ENCODE assay signal across 9 mouse cellular contexts in genomic region chr9:45268597-45269325, GRCm38 (mm10). TPM values are rescaled to one million over a fixed set of nuclear protein-coding genes. Genes with fewer than 3 reads are reported as not detected.
DNase-seq lines count a peak whose midpoint lies in the region; ATAC-seq and TF ChIP-seq lines count a peak whose summit lies in the region.
"Had no signal": no experiment of that assay in that cellular context is flagged by ENCODE, and none has a peak within 500 bp of the region (broad histone marks: within the 10 kb centered on the region; RNA-seq: fewer than 3 reads in every experiment).

Gene Il10ra, minus strand, starts transcription at chr9:45269149.

- no peak for ATAC-seq in embryonic facial prominence, embryonic 13.5 days (ENCODE audit: insufficient number of reproducible peaks, insufficient read depth, low FRiP score, low TSS enrichment, low read depth)
- ATAC-seq in kidney, postnatal 0 days (replicated peaks; ENCODE audit: low FRiP score, low read depth) = no peak
- no peak for ATAC-seq in neural tube, embryonic 12.5 days (ENCODE audit: low FRiP score, low read depth)
- ATAC-seq: Patski had no signal

- DNase-seq in CD4-positive helper T cell, adult 2 months (ENCODE audit: low read depth, low spot score) = peak; percentile 84
- DNase-seq in adrenal gland, postnatal 25 days = peak; percentile 65
- peak; percentile 41 to 46 for DNase-seq in heart, postnatal 10 days
- DNase-seq in kidney, postnatal 0 days (ENCODE audit: low spot score) = peak; percentile 65
- DNase-seq in lung, adult 2 months = peak; percentile 33
- peak; percentile 59 for DNase-seq in testis, postnatal 14 days (ENCODE audit: low spot score)

- 5% methylated on average over 36 of the region's 36 CpGs for WGBS in embryonic facial prominence, embryonic 13.5 days
- WGBS in kidney, postnatal 0 days = 5% methylated on average over 36 of the region's 36 CpGs
- 6% methylated on average over 36 of the region's 36 CpGs for WGBS in lung, adult 2 months
- WGBS in neural tube, embryonic 12.5 days = 7% methylated on average over 36 of the region's 36 CpGs

- peak within 1 kb of the TSS; percentile 79 for H3K4me2 ChIP-seq in embryonic facial prominence, embryonic 13.5 days
- H3K4me2 ChIP-seq in kidney, postnatal 0 days (ENCODE audit: low read length) = peak within 1 kb of the TSS; percentile 60
- peak within 1 kb of the TSS; percentile 69 for H3K4me2 ChIP-seq in neural tube, embryonic 12.5 days (replicated peaks)

- H3K4me1 ChIP-seq in embryonic facial prominence, embryonic 13.5 days = peaks cover 4% of the 10 kb centered on the region; the same call in 1 of the 2 replicates
- H3K4me1 ChIP-seq in kidney, postnatal 0 days (replicated peaks; ENCODE audit: insufficient read depth, low read length) = 0 out of 2 replicates have a peak, but pooled peaks cover 4% of the 10 kb centered on the region
- H3K4me1 ChIP-seq in lung, adult 2 months (ENCODE audit: control insufficient read depth, insufficient read depth, low read length) = no peaks in the 10 kb centered on the region
- H3K4me1 ChIP-seq in neural tube, embryonic 12.5 days = 0 out of 2 replicates have a peak, but pooled peaks cover 11% of the 10 kb centered on the region

- no peak for TF ChIP-seq CTCF in kidney, postnatal 0 days (IDR thresholded peaks at IDR 0.05; ENCODE audit: low read depth)
- TF ChIP-seq CTCF in lung, adult 2 months (IDR thresholded peaks at IDR 0.05; ENCODE audit: insufficient read depth, low read length) = no peak

- TF ChIP-seq POLR2A in lung, adult 2 months (IDR thresholded peaks at IDR 0.05; ENCODE audit: borderline replicate concordance, extremely low read depth, low read depth, low read length) = peak; percentile 78; the same call in 1 of the 2 replicates

- H3K4me3 ChIP-seq in embryonic facial prominence, embryonic 13.5 days = peak within 1 kb of the TSS; percentile 49
- peak within 1 kb of the TSS; percentile 30 for H3K4me3 ChIP-seq in kidney, postnatal 0 days (replicated peaks; ENCODE audit: low read depth, low read length)
- peak within 1 kb of the TSS; percentile 76 for H3K4me3 ChIP-seq in lung, adult 2 months (replicated peaks; ENCODE audit: extremely low read depth, low read depth, low read length)
- peak within 1 kb of the TSS; percentile 31 for H3K4me3 ChIP-seq in neural tube, embryonic 12.5 days

- intact Hi-C loops in heart, postnatal 10 days (cut with DNase I) = no loop called here

- peaks cover 55% of the 10 kb centered on the region for H3K27me3 ChIP-seq in embryonic facial prominence, embryonic 13.5 days
- H3K27me3 ChIP-seq in kidney, postnatal 0 days (ENCODE audit: insufficient read depth, low read length) = peaks cover 11% of the 10 kb centered on the region; the same call in 1 of the 2 replicates
- peaks cover 31% of the 10 kb centered on the region for H3K27me3 ChIP-seq in neural tube, embryonic 12.5 days (replicated peaks)

- no peaks in the 10 kb centered on the region for H3K9me3 ChIP-seq in embryonic facial prominence, embryonic 13.5 days
- H3K9me3 ChIP-seq in kidney, postnatal 0 days (replicated peaks; ENCODE audit: low read length) = no peaks in the 10 kb centered on the region
- H3K9me3 ChIP-seq in neural tube, embryonic 12.5 days = no peaks in the 10 kb centered on the region

- no peaks in the 10 kb centered on the region for H3K36me3 ChIP-seq in embryonic facial prominence, embryonic 13.5 days
- H3K36me3 ChIP-seq in kidney, postnatal 0 days (ENCODE audit: insufficient read depth, low read length) = no peaks in the 10 kb centered on the region
- no peaks in the 10 kb centered on the region for H3K36me3 ChIP-seq in neural tube, embryonic 12.5 days

- no peak within 1 kb of the TSS for H3K27ac ChIP-seq in embryonic facial prominence, embryonic 13.5 days
- H3K27ac ChIP-seq in kidney, postnatal 0 days = no peak within 1 kb of the TSS
- no peak within 1 kb of the TSS for H3K27ac ChIP-seq in neural tube, embryonic 12.5 days

- peak within 1 kb of the TSS; percentile 69 for H3K9ac ChIP-seq in embryonic facial prominence, embryonic 13.5 days
- H3K9ac ChIP-seq in kidney, postnatal 0 days (ENCODE audit: low read depth, low read length) = peak within 1 kb of the TSS; percentile 37; the same call in 1 of the 2 replicates
- H3K9ac ChIP-seq in neural tube, embryonic 12.5 days = peak within 1 kb of the TSS; percentile 33; the same call in 1 of the 2 replicates

RNA-seq across cellular contexts. Expression of gene Il10ra, which starts in this region (rescaled TPM):
- 1.6 and 1.9 TPM in 2 replicates for total RNA-seq in adrenal gland, postnatal 25 days (2021)
- 0.69 TPM in 2 replicates for polyA plus RNA-seq in embryonic facial prominence, embryonic 13.5 days (2015; fragmentation: Nextera tagmentation; extraction: Ambion mirVana)
- total RNA-seq in heart, postnatal 10 days (2021) = 1 to 10 TPM; 1.3 TPM
- polyA plus RNA-seq in kidney, postnatal 0 days (2015; fragmentation: Nextera tagmentation; extraction: Ambion mirVana) = 0.70 and 1.1 TPM in 2 replicates
- polyA plus RNA-seq in lung, adult 2 months (2012; rRNA removed) = 10.3 and 12.9 TPM in 2 replicates
- 0.72 and 1.2 TPM in 2 replicates for polyA plus RNA-seq in neural tube, embryonic 12.5 days (2016; fragmentation: Nextera tagmentation; extraction: Ambion mirVana)
- polyA plus RNA-seq: Patski had no signal

Comparison
In these comparisons a context has a peak if more than half of its experiments do, and no peak if none do; other contexts are left out.
1. DNase-seq: peak in every context shown above with its lines; median percentile 84 in CD4-positive helper T cell, adult 2 months; 65 in adrenal gland, postnatal 25 days; 65 in kidney, postnatal 0 days; 59 in testis, postnatal 14 days; 44 in heart, postnatal 10 days; 33 in lung, adult 2 months.